Mouse (Mus musculus): ENCODE measurements around the gene Slc29a1. TPM values are rescaled to one million over a fixed set of nuclear protein-coding genes. Genes with fewer than 3 reads are reported as not detected.

The Slc29a1 gene
- polyA plus RNA-seq, 1 experiment = not detected

DNA sequence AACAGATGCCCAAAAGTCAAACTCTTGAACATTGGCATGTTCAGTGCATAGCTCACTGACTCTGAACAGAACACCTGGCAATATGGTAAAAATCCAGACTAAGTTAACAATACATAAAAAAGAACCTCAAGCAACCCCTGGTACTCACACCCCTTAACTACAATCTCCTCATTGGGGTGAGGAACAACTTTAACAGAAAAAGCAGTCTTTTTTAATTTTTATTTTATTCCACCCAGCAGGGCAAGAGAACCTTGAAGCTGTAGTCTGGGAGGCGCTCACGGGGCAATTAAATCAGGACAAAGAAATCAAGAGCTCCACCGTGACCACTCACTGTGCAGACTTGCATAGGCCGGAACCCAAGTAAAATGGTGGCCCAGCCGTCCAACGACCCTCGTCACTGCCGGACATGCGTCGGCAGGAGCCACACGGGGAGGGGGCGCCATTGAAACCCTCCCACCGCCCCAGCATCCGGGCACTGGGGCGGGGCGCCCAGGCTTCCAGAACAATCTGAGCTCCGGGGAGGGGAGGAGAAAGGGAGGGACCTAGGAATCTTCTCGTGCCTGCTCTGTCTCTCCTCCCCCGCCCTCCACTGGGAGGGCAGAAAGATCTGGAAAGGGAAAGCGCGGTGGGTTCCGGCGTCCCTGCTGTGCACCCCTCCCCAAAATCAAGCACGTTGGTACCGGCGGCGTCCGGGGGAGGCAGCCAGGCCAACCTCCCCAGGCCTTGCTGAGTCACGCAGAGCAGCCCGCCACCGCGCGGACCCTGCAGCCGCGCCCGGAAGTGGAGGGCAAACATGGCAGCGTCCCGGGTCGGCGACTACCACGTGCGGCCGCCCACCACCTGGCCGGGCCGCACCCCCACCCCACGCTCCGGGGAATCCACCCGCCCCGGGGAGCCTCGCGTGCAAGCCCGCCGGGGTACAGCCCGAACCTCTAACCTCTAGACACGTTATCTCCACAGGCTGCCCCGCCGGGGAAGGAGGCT, 27.0 kb downstream of the Slc29a1 start:
- TF ChIP-seq POLR2A (IDR thresholded peaks at IDR 0.05; ENCODE audit: insufficient read depth, low read depth, low read length) = no peak; the same call in 1 of the 2 replicates
- TF ChIP-seq CTCF (IDR thresholded peaks at IDR 0.05; ENCODE audit: insufficient read depth, low read depth, low read length) = no peak
- Histone ChIP-seq H3K4me1 (ENCODE audit: control insufficient read depth, insufficient read depth, low read length) (peaks cover 12% of the 10 kb centered on the region), H3K27ac (ENCODE audit: insufficient read depth, low read depth, low read length) (peak overlapping the region; percentile 99), H3K4me3 (ENCODE audit: insufficient read depth, low read depth, low read length) (peak overlapping the region; percentile 96)
- under 1% methylated on average over 57 of the region's 57 CpGs for WGBS

DNA sequence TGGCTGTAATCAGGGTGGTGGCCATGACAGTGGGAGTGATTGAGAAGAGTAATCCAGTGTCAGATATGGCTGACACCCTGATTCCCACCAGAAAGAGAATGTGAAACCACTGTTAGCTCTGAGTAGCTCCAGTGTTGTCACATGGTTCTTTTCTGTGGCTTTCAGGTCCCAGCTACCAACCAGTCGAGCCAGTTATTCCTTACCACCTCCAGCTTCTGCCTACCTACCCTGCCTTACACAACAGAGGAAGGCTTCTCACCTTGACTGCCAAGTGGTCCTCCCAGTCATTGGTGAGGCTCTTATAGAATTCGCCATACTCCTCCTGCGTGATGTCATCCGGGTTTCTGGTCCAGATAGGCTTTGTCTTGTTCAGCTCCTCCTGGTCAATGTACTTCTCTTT, 29.4 kb downstream of the Slc29a1 start:
- 74% methylated on average over 4 of the region's 4 CpGs for WGBS

DNA sequence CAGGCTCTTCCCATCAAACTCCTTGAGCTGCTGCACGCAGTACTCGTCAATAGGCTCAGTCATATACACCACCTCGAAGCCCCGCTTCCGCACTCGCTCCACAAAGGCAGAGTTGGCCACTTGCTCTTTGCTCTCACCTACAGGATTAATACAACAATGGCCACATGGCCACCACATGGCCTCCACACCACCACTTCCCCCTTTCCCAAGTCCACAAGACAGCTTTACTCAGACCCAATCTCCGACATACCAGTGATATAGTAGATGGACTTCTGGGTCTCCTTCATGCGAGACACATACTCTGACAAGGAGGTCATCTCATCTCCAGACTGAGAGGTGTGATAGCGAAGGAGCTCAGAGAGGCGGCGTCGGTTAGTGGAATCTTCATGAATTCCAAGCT, 30.4 kb downstream of the Slc29a1 start:
- 82% methylated on average over 12 of the region's 12 CpGs for WGBS
- peaks cover 15% of the 10 kb centered on the region for H3K4me1 ChIP-seq (ENCODE audit: control insufficient read depth, insufficient read depth, low read length)
- no peak for TF ChIP-seq POLR2A (IDR thresholded peaks at IDR 0.05; ENCODE audit: insufficient read depth, low read depth, low read length)
- TF ChIP-seq CTCF (IDR thresholded peaks at IDR 0.05; ENCODE audit: insufficient read depth, low read depth, low read length) = no peak

More for the DNA sequence above, 29.4 kb downstream of the Slc29a1 start:
- Histone ChIP-seq H3K4me1 (ENCODE audit: control insufficient read depth, insufficient read depth, low read length) (peaks cover 11% of the 10 kb centered on the region), H3K27ac (ENCODE audit: insufficient read depth, low read depth, low read length) (no peak overlapping the region), H3K4me3 (ENCODE audit: insufficient read depth, low read depth, low read length) (no peak overlapping the region)
- no peak for TF ChIP-seq POLR2A (IDR thresholded peaks at IDR 0.05; ENCODE audit: insufficient read depth, low read depth, low read length)
- no peak for TF ChIP-seq CTCF (IDR thresholded peaks at IDR 0.05; ENCODE audit: insufficient read depth, low read depth, low read length)

GRCm38 (mm10) chr17:45567162-45567601, 32.2 kb downstream of the Slc29a1 start:
- no peak overlapping the region for H3K27ac ChIP-seq (ENCODE audit: insufficient read depth, low read depth, low read length)
- 34% methylated on average over 4 of the region's 4 CpGs for WGBS

More for the DNA sequence above, 30.4 kb downstream of the Slc29a1 start:
- H3K27ac ChIP-seq (ENCODE audit: insufficient read depth, low read depth, low read length) = no peak overlapping the region
- no peak overlapping the region for H3K4me3 ChIP-seq (ENCODE audit: insufficient read depth, low read depth, low read length)

DNA sequence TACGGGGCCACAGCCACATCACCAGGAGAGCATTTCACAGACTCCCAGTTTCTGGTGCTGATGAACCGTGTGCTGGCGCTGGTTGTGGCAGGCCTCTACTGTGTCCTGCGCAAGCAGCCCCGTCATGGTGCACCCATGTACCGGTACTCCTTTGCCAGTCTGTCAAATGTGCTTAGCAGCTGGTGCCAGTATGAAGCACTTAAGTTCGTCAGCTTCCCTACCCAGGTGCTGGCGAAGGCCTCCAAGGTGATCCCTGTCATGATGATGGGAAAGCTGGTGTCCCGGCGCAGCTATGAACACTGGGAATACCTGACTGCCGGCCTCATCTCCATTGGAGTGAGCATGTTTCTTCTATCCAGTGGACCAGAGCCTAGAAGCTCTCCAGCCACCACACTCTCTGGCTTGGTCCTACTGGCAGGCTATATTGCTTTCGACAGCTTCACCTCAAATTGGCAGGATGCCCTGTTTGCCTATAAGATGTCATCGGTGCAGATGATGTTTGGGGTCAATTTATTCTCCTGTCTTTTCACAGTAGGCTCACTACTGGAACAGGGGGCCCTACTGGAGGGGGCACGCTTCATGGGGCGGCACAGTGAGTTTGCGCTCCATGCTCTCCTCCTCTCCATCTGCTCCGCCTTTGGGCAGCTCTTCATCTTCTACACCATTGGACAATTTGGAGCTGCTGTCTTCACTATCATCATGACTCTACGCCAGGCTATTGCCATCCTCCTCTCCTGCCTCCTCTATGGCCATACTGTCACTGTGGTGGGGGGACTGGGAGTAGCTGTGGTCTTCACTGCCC, 32.8 kb downstream of the Slc29a1 start:
- 56% methylated on average over 18 of the region's 18 CpGs for whole genome bisulfite sequencing
- no peak overlapping the region for H3K4me3 ChIP-seq (ENCODE audit: insufficient read depth, low read depth, low read length)
- peaks cover 15% of the 10 kb centered on the region for H3K4me1 ChIP-seq (ENCODE audit: control insufficient read depth, insufficient read depth, low read length)
- TF ChIP-seq CTCF (IDR thresholded peaks at IDR 0.05; ENCODE audit: insufficient read depth, low read depth, low read length) (no peak), POLR2A (IDR thresholded peaks at IDR 0.05; ENCODE audit: insufficient read depth, low read depth, low read length) (0 out of 2 replicates have a peak, but pooled peaks have one; percentile 22)
- no peak overlapping the region for H3K27ac ChIP-seq (ENCODE audit: insufficient read depth, low read depth, low read length)

More at GRCm38 (mm10) chr17:45567162-45567601, 32.2 kb downstream of the Slc29a1 start:
- TF ChIP-seq CTCF (IDR thresholded peaks at IDR 0.05; ENCODE audit: insufficient read depth, low read depth, low read length) (no peak), POLR2A (IDR thresholded peaks at IDR 0.05; ENCODE audit: insufficient read depth, low read depth, low read length) (no peak)
- Histone ChIP-seq H3K4me3 (ENCODE audit: insufficient read depth, low read depth, low read length) (no peak overlapping the region), H3K4me1 (ENCODE audit: control insufficient read depth, insufficient read depth, low read length) (peaks cover 15% of the 10 kb centered on the region)

DNA sequence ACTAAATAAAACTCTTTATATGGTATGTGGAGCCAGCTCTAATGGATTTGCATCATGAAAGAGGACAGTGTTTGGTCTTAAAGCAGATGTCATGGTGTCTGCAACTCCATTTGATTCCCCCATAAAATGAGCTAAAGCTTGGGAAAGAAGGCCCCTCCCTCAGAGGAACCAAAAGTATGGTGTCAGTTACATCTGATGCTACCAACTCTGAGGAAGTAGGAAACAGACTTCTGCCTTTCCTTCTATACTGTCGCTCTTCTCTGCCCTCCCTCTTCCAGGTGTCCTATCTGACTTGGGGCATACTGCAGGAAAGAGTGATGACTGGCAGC, 33.4 kb downstream of the Slc29a1 start:
- Histone ChIP-seq H3K27ac (ENCODE audit: insufficient read depth, low read depth, low read length) (no peak overlapping the region), H3K4me3 (ENCODE audit: insufficient read depth, low read depth, low read length) (no peak overlapping the region), H3K4me1 (ENCODE audit: control insufficient read depth, insufficient read depth, low read length) (peaks cover 13% of the 10 kb centered on the region)
- TF ChIP-seq POLR2A (IDR thresholded peaks at IDR 0.05; ENCODE audit: insufficient read depth, low read depth, low read length) (no peak), CTCF (IDR thresholded peaks at IDR 0.05; ENCODE audit: insufficient read depth, low read depth, low read length) (no peak)
- 83% methylated on average over 1 of the region's 1 CpGs for WGBS

DNA sequence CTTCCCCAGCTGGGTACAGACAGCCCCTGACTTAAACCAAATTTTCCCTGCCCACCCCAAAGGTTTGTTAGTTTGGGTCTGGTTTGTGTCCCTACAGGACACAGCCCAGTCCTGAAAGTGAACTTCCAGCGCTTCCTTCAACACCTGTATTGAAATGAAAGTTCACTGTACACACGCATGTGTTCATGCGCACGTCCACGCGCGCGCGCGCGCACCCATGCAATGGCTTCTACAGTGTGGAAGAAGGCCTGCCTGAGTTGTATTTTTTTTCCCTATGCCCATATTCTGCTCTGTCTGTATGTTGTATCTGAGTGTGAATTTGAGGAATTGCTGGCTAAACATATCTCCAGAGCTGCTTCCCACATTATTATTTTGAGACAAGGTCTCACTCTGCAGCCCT, 34.3 kb downstream of the Slc29a1 start:
- Histone ChIP-seq H3K4me1 (ENCODE audit: control insufficient read depth, insufficient read depth, low read length) (peaks cover 13% of the 10 kb centered on the region), H3K27ac (ENCODE audit: insufficient read depth, low read depth, low read length) (no peak overlapping the region), H3K4me3 (ENCODE audit: insufficient read depth, low read depth, low read length) (peak overlapping the region; percentile 90; the same call in 1 of the 2 replicates)
- no peak for TF ChIP-seq CTCF (IDR thresholded peaks at IDR 0.05; ENCODE audit: insufficient read depth, low read depth, low read length)
- no peak for TF ChIP-seq POLR2A (IDR thresholded peaks at IDR 0.05; ENCODE audit: insufficient read depth, low read depth, low read length)
- 92% methylated on average over 11 of the region's 11 CpGs for WGBS

- H3K27ac ChIP-seq (ENCODE audit: insufficient read depth, low read depth, low read length) = no peak overlapping the region
- H3K4me3 ChIP-seq (ENCODE audit: insufficient read depth, low read depth, low read length) = peak overlapping the region; percentile 90
- 10% methylated on average over 18 of the region's 18 CpGs for WGBS
- TF ChIP-seq POLR2A (IDR thresholded peaks at IDR 0.05; ENCODE audit: insufficient read depth, low read depth, low read length) (no peak), CTCF (IDR thresholded peaks at IDR 0.05; ENCODE audit: insufficient read depth, low read depth, low read length) (no peak)
- H3K4me1 ChIP-seq (ENCODE audit: control insufficient read depth, insufficient read depth, low read length) = peaks cover 13% of the 10 kb centered on the region
These were observed 34.8 kb downstream of the Slc29a1 start for GRCm38 (mm10) chr17:45564531-45565084.
